Mouse (Mus musculus) stomach, postnatal 0 days (tissue): ENCODE measurements around the gene Cyb5r2.

Source experiments
- CTCF ChIP-seq: IDR thresholded peaks from 2 replicates; pipeline ENCODE4 v1.5.1; 2016; ENCODE audit warnings: antibody characterized with exemption, low read depth, mild to moderate bottlenecking, moderate library complexity
- EP300 ChIP-seq: optimal IDR thresholded peaks from 2 replicates; pipeline ENCODE3; 2016; ENCODE audit warnings: antibody characterized with exemption

DNA sequence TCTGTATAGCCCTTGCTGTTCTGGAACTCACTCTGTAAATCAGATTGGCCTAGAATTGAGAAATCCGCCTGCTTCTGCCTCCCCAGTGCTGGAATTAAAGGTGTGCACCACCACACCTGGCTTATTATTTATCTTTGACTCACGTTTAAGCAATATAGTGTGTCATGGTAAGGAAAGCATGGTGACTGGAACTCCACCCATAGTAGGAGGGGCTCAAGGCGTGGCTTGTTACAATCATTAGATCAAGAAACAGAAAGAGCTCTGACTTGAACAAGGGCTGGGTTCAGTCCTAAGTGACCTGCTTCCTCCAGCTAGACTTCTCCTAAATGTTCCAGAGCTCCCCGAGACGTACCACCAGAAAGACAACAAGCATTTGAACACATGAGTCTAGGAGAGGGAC, 57.2 kb downstream of the Cyb5r2 start:
- TF ChIP-seq CTCF (no peak), EP300 (no peak)
